Mouse (Mus musculus) adrenal gland, adult 8-10 months (tissue): ENCODE measurements around the gene Lsp1. TPM values are rescaled to one million over a fixed set of nuclear protein-coding genes. Genes with fewer than 3 reads are reported as not detected.

Source experiments
- total RNA-seq, 4 experiments: library from RNA; stranded (reverse); gene quantifications; 2 replicates each; pipeline ENCODE4 v1.2.4; 2022

Lsp1 gene
- total RNA-seq, 4 experiments from 2014 or later, result 18.1 to 31.9 (median 21.4) TPM

Other genes with a start within 250 kb of the Lsp1 start
- not detected for gene Gm7579, start 248.9 kb upstream of the Lsp1 start, total RNA-seq
- gene Krtap5-5, start 230.8 kb upstream of the Lsp1 start, total RNA-seq, result not detected
- not detected for gene Gm40460, start 219.7 kb upstream of the Lsp1 start, total RNA-seq
- gene Gm2431, start 202.5 kb upstream of the Lsp1 start, total RNA-seq, result not detected
- gene Gm4559, start 186.4 kb upstream of the Lsp1 start, total RNA-seq, result not detected
- not detected for gene Krtap5-1, start 163.7 kb upstream of the Lsp1 start, total RNA-seq
- not detected for gene Krtap5-4, start 157.3 kb upstream of the Lsp1 start, total RNA-seq
- 1 to 10 TPM; 2.7 to 7.8 (median 5.3) TPM for gene Ifitm10, start 87.1 kb upstream of the Lsp1 start, total RNA-seq
- gene Gm49369, start 78.1 kb upstream of the Lsp1 start, total RNA-seq, result 10 to 100 TPM in 3 of 4 experiments, 1 to 10 TPM in 1; 9.0 to 16.1 (median 11.0) TPM
- 1,000 to 10,000 TPM in 2 of 4 experiments, 100 to 1,000 TPM in 2; 808 to 1,559 (median 1,212) TPM for gene Ctsd, start 72.8 kb upstream of the Lsp1 start, total RNA-seq
- gene Syt8, start 26.0 kb upstream of the Lsp1 start, total RNA-seq, result 1 to 10 TPM in 1 of 4 experiments, not detected in 3; 1.2 TPM
- gene Tnni2, start 19.0 kb upstream of the Lsp1 start, total RNA-seq, result 1 to 10 TPM in 1 of 4 experiments, under 1 TPM in 3; 0.43 to 1.1 (median 0.85) TPM
- 1 to 10 TPM in 3 of 4 experiments, not detected in 1; 1.1 to 1.5 (median 1.3) TPM for gene Tnnt3, start 38.0 kb downstream of the Lsp1 start, total RNA-seq
- 10 to 100 TPM in 1 of 4 experiments, 1 to 10 TPM in 3; 2.2 to 13.7 (median 4.8) TPM for gene Mrpl23, start 71.9 kb downstream of the Lsp1 start, total RNA-seq
- 10 to 100 TPM; 17.1 to 37.9 (median 21.7) TPM for gene Igf2, start 206.0 kb downstream of the Lsp1 start, total RNA-seq
- not detected for gene Gm49394, start 209.1 kb downstream of the Lsp1 start, total RNA-seq